Mouse (Mus musculus) olfactory bulb, adult 2 months (tissue): ENCODE measurements at regions not wholly inside any gene's neighbourhood (a gene's known extent, or its start where the extent isn't known, plus 50 kb on each side); places are given as distances from the start of the nearest gene placed in this dataset.

Source experiments
- CTCF ChIP-seq: fragments of 200-500 bp; IDR thresholded peaks from 2 replicates; pipeline ENCODE4 v1.5.1; 2012; ENCODE audit warnings: low read depth, mild to moderate bottlenecking, low read length, moderate library complexity; ENCODE audit not compliant: insufficient read depth
- POLR2A ChIP-seq: fragments of 200-500 bp; IDR thresholded peaks from 2 replicates; pipeline ENCODE4 v1.6.1; 2012; ENCODE audit warnings: mild to moderate bottlenecking, low read depth, low read length, moderate library complexity; ENCODE audit not compliant: insufficient read depth

- TF ChIP-seq POLR2A, result no peak
- no peak for TF ChIP-seq CTCF
Measured at GRCm38 (mm10) chr2:45757176-45757575, 640.0 kb upstream of the Zeb2 start.
